Mouse (Mus musculus): Measurements from ENCODE around the gene Gm45785. TPM values are rescaled to one million over a fixed set of nuclear protein-coding genes. Genes with fewer than 3 reads are reported as not detected.

The Gm45785 gene
- polyA plus RNA-seq, 1 experiment from 2014 or later, result not detected

- H3K36me3 ChIP-seq, result peaks cover 57% of the 10 kb centered on the region
- H3K27me3 ChIP-seq (replicated peaks), result no peaks in the 10 kb centered on the region
- H3K4me1 ChIP-seq, result peaks cover 38% of the 10 kb centered on the region
- H3K4me3 ChIP-seq (replicated peaks), result peak within 1 kb of the TSS; percentile 95
- H3K9me3 ChIP-seq (replicated peaks), result no peaks in the 10 kb centered on the region
- H3K9ac ChIP-seq (replicated peaks), result peak within 1 kb of the TSS; percentile 94
- under 1% methylated on average over 50 of the region's 50 CpGs for WGBS
- H3K27ac ChIP-seq (replicated peaks), result peak within 1 kb of the TSS; percentile 93
- peak; percentile 81 for ATAC-seq (ENCODE audit: low FRiP score)
- peak within 1 kb of the TSS; percentile 95 for H3K4me2 ChIP-seq
Measured at GRCm38 (mm10) chr7:140856785-140857549, 836 bp upstream of the Gm45785 start, which contains the start of gene Ric8a. Gene Ric8a (plus strand): TSS chr7:140856957.

GRCm38 (mm10) chr7:140855181-140855580 is 950 bp downstream of the Gm45785 start:
- Histone ChIP-seq H3K9ac (replicated peaks) (peak overlapping the region; percentile 94), H3K9me3 (replicated peaks) (no peaks in the 10 kb centered on the region), H3K27ac (replicated peaks) (no peak overlapping the region), H3K36me3 (peaks cover 50% of the 10 kb centered on the region), H3K4me3 (replicated peaks) (peak overlapping the region; percentile 95), H3K27me3 (replicated peaks) (no peaks in the 10 kb centered on the region), H3K4me2 (peak overlapping the region; percentile 95), H3K4me1 (peaks cover 36% of the 10 kb centered on the region)
- WGBS, result 79% methylated on average over 9 of the region's 9 CpGs
- ATAC-seq (ENCODE audit: low FRiP score), result no peak

GRCm38 (mm10) chr7:140854483-140854882 is 1.6 kb downstream of the Gm45785 start:
- Histone ChIP-seq H3K4me1 (peaks cover 31% of the 10 kb centered on the region), H3K9me3 (replicated peaks) (no peaks in the 10 kb centered on the region), H3K9ac (replicated peaks) (no peak overlapping the region), H3K4me2 (0 out of 2 replicates have a peak overlapping the region, but pooled peaks have one; percentile 95), H3K27ac (replicated peaks) (no peak overlapping the region), H3K27me3 (replicated peaks) (no peaks in the 10 kb centered on the region), H3K4me3 (replicated peaks) (no peak overlapping the region), H3K36me3 (peaks cover 45% of the 10 kb centered on the region)
- WGBS, result 94% methylated on average over 18 of the region's 18 CpGs
- no peak for ATAC-seq (ENCODE audit: low FRiP score)

GRCm38 (mm10) chr7:140853386-140853785 is 2.7 kb downstream of the Gm45785 start:
- WGBS, result 82% methylated on average over 9 of the region's 9 CpGs
- Histone ChIP-seq H3K36me3 (peaks cover 36% of the 10 kb centered on the region), H3K4me2 (no peak overlapping the region), H3K4me3 (replicated peaks) (no peak overlapping the region), H3K27me3 (replicated peaks) (no peaks in the 10 kb centered on the region), H3K4me1 (peaks cover 20% of the 10 kb centered on the region), H3K27ac (replicated peaks) (no peak overlapping the region), H3K9me3 (replicated peaks) (no peaks in the 10 kb centered on the region), H3K9ac (replicated peaks) (no peak overlapping the region)
- no peak for ATAC-seq (ENCODE audit: low FRiP score)

- H3K4me1 ChIP-seq, result peaks cover 12% of the 10 kb centered on the region
- H3K4me3 ChIP-seq (replicated peaks), result no peak overlapping the region
- no peak overlapping the region for H3K4me2 ChIP-seq
- peaks cover 36% of the 10 kb centered on the region for H3K36me3 ChIP-seq
- no peak overlapping the region for H3K9ac ChIP-seq (replicated peaks)
- no peak for ATAC-seq (ENCODE audit: low FRiP score)
- no peaks in the 10 kb centered on the region for H3K27me3 ChIP-seq (replicated peaks)
- H3K27ac ChIP-seq (replicated peaks), result no peak overlapping the region
- H3K9me3 ChIP-seq (replicated peaks), result no peaks in the 10 kb centered on the region
- WGBS, result 97% methylated on average over 4 of the region's 4 CpGs
Measured at GRCm38 (mm10) chr7:140851916-140852315, 4.2 kb downstream of the Gm45785 start.

DNA sequence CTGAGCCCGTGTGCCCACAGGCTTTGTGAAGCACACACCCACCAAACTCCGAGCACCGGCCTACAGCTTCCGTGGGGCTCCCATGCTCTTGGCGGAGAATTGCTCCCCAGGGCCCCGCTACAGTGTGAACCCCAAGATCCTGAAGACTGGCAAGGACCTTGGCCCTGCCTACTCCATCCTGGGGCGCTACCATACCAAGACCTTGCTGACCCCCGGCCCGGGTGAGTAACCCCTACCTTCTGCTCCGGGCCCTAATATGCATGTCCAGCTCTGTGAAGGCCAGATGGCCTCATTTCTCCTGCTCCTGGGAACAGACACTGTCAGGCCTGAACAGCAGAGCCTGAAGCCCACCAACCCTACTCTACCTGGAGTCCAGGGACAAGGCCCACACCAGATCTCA is 7.5 kb downstream of the Gm45785 start:
- H3K36me3 ChIP-seq, result peaks cover 26% of the 10 kb centered on the region
- no peak overlapping the region for H3K4me2 ChIP-seq
- H3K9me3 ChIP-seq (replicated peaks), result no peaks in the 10 kb centered on the region
- WGBS, result 92% methylated on average over 10 of the region's 10 CpGs
- H3K27me3 ChIP-seq (replicated peaks), result peaks cover 7% of the 10 kb centered on the region; the same call in 1 of the 2 replicates
- no peak overlapping the region for H3K9ac ChIP-seq (replicated peaks)
- no peaks in the 10 kb centered on the region for H3K4me1 ChIP-seq
- no peak for ATAC-seq (ENCODE audit: low FRiP score)
- H3K4me3 ChIP-seq (replicated peaks), result no peak overlapping the region
- no peak overlapping the region for H3K27ac ChIP-seq (replicated peaks)

- ATAC-seq (ENCODE audit: low FRiP score), result no peak
- Histone ChIP-seq H3K27me3 (replicated peaks) (peaks cover 11% of the 10 kb centered on the region), H3K4me2 (no peak within 1 kb of the TSS), H3K9ac (replicated peaks) (no peak within 1 kb of the TSS), H3K9me3 (replicated peaks) (no peaks in the 10 kb centered on the region), H3K27ac (replicated peaks) (no peak within 1 kb of the TSS), H3K4me3 (replicated peaks) (no peak within 1 kb of the TSS), H3K4me1 (no peaks in the 10 kb centered on the region), H3K36me3 (peaks cover 20% of the 10 kb centered on the region)
- WGBS, result 66% methylated on average over 11 of the region's 11 CpGs
Measured at GRCm38 (mm10) chr7:140847755-140848580, 8.2 kb downstream of the Gm45785 start, which contains the start of gene Odf3. Gene Odf3 (plus strand): TSS chr7:140847805.

DNA sequence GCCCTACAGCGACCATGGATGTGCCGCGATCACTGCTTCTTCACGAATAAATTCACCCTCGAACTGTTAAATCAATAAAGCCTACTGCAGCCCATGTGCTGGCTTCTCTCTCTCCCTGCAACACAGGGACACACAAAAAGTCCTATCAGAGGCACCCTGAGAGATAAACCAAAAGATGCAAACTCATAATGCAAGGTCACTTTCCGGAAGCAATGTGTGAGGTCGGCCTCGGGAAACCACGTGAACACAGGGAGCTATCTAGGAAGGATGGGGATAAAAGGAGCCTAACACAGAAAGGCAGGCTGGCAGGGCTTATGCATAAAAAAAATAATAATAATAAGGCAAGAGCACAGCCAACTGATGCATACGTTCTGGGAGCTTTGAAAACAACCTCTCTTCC is 9.5 kb downstream of the Gm45785 start:
- ATAC-seq (ENCODE audit: low FRiP score), result no peak
- Histone ChIP-seq H3K36me3 (peaks cover 7% of the 10 kb centered on the region), H3K27me3 (replicated peaks) (peaks cover 22% of the 10 kb centered on the region), H3K4me1 (no peaks in the 10 kb centered on the region), H3K4me3 (replicated peaks) (no peak overlapping the region), H3K4me2 (no peak overlapping the region), H3K9ac (replicated peaks) (no peak overlapping the region), H3K27ac (replicated peaks) (no peak overlapping the region), H3K9me3 (replicated peaks) (no peaks in the 10 kb centered on the region)
- 86% methylated on average over 10 of the region's 10 CpGs for WGBS

DNA sequence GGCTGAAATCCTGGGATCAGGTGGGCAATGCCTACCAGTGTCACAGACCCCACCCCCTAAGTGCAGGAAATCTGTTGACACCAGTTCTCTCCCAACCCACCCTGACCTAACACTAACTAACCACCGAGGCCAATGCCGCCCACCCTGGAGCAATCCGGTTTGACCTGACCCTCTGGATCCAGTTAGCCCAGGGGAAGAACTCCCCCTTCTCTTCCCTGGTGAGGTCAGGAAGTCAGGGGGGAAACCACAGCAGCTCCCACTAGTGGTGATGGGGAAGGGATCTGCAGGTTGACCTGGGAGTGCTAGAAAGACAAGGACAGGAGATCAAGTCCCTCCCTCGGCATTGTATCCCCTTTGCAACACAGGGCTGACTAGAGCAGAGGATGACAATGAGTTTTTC is 10.4 kb downstream of the Gm45785 start:
- 72% methylated on average over 4 of the region's 4 CpGs for WGBS
- no peak for ATAC-seq (ENCODE audit: low FRiP score)

DNA sequence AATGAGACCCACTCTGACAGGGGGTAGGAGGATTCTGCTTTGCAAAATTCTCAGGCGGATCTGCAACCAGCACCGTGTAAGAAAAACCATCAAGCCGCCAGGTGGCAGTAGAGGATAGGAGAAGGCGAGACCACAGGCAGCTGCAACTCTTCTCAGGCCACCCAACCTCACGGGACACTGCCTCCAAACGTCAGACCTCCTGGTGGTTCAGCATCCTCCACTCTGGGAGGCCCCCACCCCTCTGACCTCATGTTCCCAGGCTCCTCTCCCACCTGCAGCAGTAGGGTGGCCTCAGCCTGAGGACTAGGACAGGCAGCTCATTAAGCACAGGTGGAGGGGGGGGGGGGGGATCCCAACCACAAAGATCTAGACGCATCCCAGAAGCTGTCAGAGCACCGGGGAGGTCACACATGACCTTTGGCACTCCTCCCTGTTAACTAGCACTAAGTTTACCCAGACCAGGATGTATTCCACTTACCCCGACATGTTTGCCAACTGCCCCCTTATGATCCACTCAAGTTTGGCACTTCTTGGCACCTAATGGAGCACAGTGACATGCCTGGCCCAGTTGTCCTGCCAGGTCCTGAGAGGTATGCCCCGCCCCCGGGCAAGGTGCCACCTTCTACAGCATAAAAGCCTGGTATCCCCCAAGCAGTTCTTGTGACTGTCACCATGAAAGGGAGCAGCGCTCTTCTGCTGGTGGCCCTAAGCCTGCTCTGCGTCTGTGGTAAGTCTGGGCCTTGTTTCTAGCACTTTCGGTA is 11.0 kb downstream of the Gm45785 start, which contains the start of gene Scgb1c1:
Scgb1c1 (plus strand) TSS at position 643 of the 761 bp plus-strand sequence.
- no peaks in the 10 kb centered on the region for H3K4me1 ChIP-seq
- no peaks in the 10 kb centered on the region for H3K36me3 ChIP-seq
- H3K27ac ChIP-seq (replicated peaks), result no peak within 1 kb of the TSS
- no peak within 1 kb of the TSS for H3K4me3 ChIP-seq (replicated peaks)
- ATAC-seq (ENCODE audit: low FRiP score), result peak; percentile 76
- no peak within 1 kb of the TSS for H3K9ac ChIP-seq (replicated peaks)
- no peak within 1 kb of the TSS for H3K4me2 ChIP-seq
- no peaks in the 10 kb centered on the region for H3K9me3 ChIP-seq (replicated peaks)
- 33% methylated on average over 14 of the region's 14 CpGs for WGBS
- H3K27me3 ChIP-seq (replicated peaks), result peaks cover 37% of the 10 kb centered on the region

More for the DNA sequence above, 10.4 kb downstream of the Gm45785 start:
- Histone ChIP-seq H3K36me3 (0 out of 2 replicates have a peak, but pooled peaks cover 3% of the 10 kb centered on the region), H3K4me1 (no peaks in the 10 kb centered on the region), H3K4me3 (replicated peaks) (no peak overlapping the region), H3K27ac (replicated peaks) (no peak overlapping the region), H3K9ac (replicated peaks) (no peak overlapping the region), H3K27me3 (replicated peaks) (peaks cover 32% of the 10 kb centered on the region), H3K9me3 (replicated peaks) (no peaks in the 10 kb centered on the region), H3K4me2 (no peak overlapping the region)

DNA sequence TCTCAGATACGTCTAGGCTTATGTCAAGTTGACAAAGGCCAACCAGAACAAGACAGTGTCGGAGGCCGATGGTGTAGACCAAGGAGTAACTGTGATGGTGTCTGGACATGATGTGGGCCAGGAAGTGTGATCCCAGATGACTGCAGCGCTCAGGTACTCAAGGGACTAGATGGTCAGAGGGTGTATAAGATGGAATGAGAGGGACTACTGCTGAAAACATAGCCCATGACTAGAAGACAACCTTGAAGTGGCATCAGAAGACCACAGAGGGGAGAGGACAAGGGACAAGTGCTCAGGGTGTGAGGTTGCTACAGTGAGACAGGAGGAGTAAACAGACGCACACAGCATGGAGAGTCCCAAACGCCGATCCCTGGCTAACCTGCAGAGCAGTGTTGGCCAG is 12.3 kb downstream of the Gm45785 start:
- 78% methylated on average over 7 of the region's 7 CpGs for WGBS
- Histone ChIP-seq H3K4me3 (replicated peaks) (no peak overlapping the region), H3K27ac (replicated peaks) (no peak overlapping the region), H3K9me3 (replicated peaks) (no peaks in the 10 kb centered on the region), H3K36me3 (no peaks in the 10 kb centered on the region), H3K4me1 (no peaks in the 10 kb centered on the region), H3K9ac (replicated peaks) (no peak overlapping the region), H3K4me2 (no peak overlapping the region), H3K27me3 (replicated peaks) (peaks cover 38% of the 10 kb centered on the region)
- ATAC-seq (ENCODE audit: low FRiP score), result no peak
